Mouse (Mus musculus) bone marrow, adult 2 months (tissue): ENCODE data around the gene Tgfbr3.

Source experiments
- CTCF ChIP-seq: fragments of 200-500 bp; IDR thresholded peaks from 2 replicates; pipeline ENCODE4 v1.5.1; 2011; ENCODE audit warnings: low read length, control low read depth; ENCODE audit not compliant: control insufficient read depth, insufficient read depth
- POLR2A ChIP-seq: fragments of 200-500 bp; IDR thresholded peaks from 2 replicates; pipeline ENCODE4 v1.6.1; 2011; ENCODE audit warnings: low read depth, mild to moderate bottlenecking, control low read depth, low read length, borderline replicate concordance; ENCODE audit not compliant: control insufficient read depth

- no peak for TF ChIP-seq POLR2A
- TF ChIP-seq CTCF: no peak
Observed at GRCm38 (mm10) chr5:107097314-107097713, 192.1 kb downstream of the Tgfbr3 start.
